8 mouse cellular contexts compared by ENCODE assay signal in genomic region chr1:88007692-88008210, GRCm38 (mm10). TPM values are rescaled to one million over a fixed set of nuclear protein-coding genes. Genes with fewer than 3 reads are reported as not detected.
A peak's percentile ranks its signal among the peaks of the same experiment; 100 is the strongest.
DNase-seq lines count a peak whose midpoint lies in the region; ATAC-seq and TF ChIP-seq lines count a peak whose summit lies in the region.

No protein-coding gene starts in this region.

- H3K9ac ChIP-seq in liver, embryonic 13.5 days: peak overlapping the region; percentile 86

- no peak overlapping the region for H3K27ac ChIP-seq in thymus, adult 2 months (ENCODE audit: control insufficient read depth, insufficient read depth, low read length)
- H3K27ac ChIP-seq in liver, embryonic 13.5 days: peak overlapping the region; percentile 67

- WGBS in thymus, adult 2 months: 14% methylated on average over 5 of the region's 5 CpGs
- WGBS in liver, embryonic 13.5 days (ENCODE audit: insufficient replicate concordance): 12% methylated on average over 5 of the region's 5 CpGs

- H3K4me3 ChIP-seq in thymus, adult 2 months (ENCODE audit: control insufficient read depth, insufficient read depth, low read length): peak overlapping the region; percentile 72
- peak overlapping the region; percentile 75 for H3K4me3 ChIP-seq in liver, embryonic 13.5 days (replicated peaks)

- peak overlapping the region; percentile 84 for H3K4me2 ChIP-seq in liver, embryonic 13.5 days

- H3K9me3 ChIP-seq in liver, embryonic 13.5 days (replicated peaks): no peaks in the 10 kb centered on the region

- H3K36me3 ChIP-seq in thymus, adult 2 months (ENCODE audit: control insufficient read depth, insufficient read depth, low read length): no peaks in the 10 kb centered on the region; the same call in 1 of the 2 replicates
- peaks cover 6% of the 10 kb centered on the region; the same call in 1 of the 2 replicates for H3K36me3 ChIP-seq in liver, embryonic 13.5 days

- TF ChIP-seq CTCF in thymus, adult 2 months (IDR thresholded peaks at IDR 0.05; ENCODE audit: borderline replicate concordance, control insufficient read depth, extremely low read depth, insufficient read depth, low read length, poor library complexity): no peak

- peak; percentile 7 for DNase-seq in embryo, embryonic 10 days (ENCODE audit: low spot score)
- DNase-seq in embryo, embryonic 9.5 days (ENCODE audit: extremely low spot score): no peak
- no peak for DNase-seq in thymus, adult 2 months
- no peak for DNase-seq in thymus, postnatal 10 days (ENCODE audit: low spot score in 2 of 2)
- no peak for DNase-seq in liver, embryonic 13.5 days
- DNase-seq in adipocyte (ENCODE audit: low spot score): no peak
- DNase-seq in gastrocnemius, adult 8-10 months (ENCODE audit: low spot score in 2 of 2): no peak
- DNase-seq in spleen, adult 12 weeks (ENCODE audit: low spot score): no peak

- H3K27me3 ChIP-seq in thymus, adult 2 months (ENCODE audit: control insufficient read depth, insufficient read depth, low read length): no peaks in the 10 kb centered on the region
- H3K27me3 ChIP-seq in liver, embryonic 13.5 days: no peaks in the 10 kb centered on the region

- H3K4me1 ChIP-seq in thymus, adult 2 months (replicated peaks; ENCODE audit: control insufficient read depth, insufficient read depth, low read length): no peaks in the 10 kb centered on the region
- H3K4me1 ChIP-seq in liver, embryonic 13.5 days (replicated peaks): peaks cover 16% of the 10 kb centered on the region

- no peak for TF ChIP-seq POLR2A in thymus, adult 2 months (IDR thresholded peaks at IDR 0.05; ENCODE audit: control insufficient read depth, extremely low read depth, insufficient read depth, low read length, poor library complexity)

- ATAC-seq in liver, embryonic 13.5 days (ENCODE audit: low read depth): peak; percentile 54; the same call in 1 of the 2 replicates

RNA-seq across cellular contexts. Expression of gene Usp40, which starts 0.6 kb away (rescaled TPM):
- 6.3 and 7.5 TPM in 2 replicates for polyA plus RNA-seq in thymus, adult 2 months (2012; rRNA removed)
- 7.5 and 9.2 TPM in 2 replicates for polyA plus RNA-seq in liver, embryonic 13.5 days (2015; fragmentation: Nextera tagmentation; extraction: Ambion mirVana)
- 1 to 10 TPM; 6.9 to 7.6 (median 7.3) TPM for total RNA-seq in gastrocnemius, adult 8-10 months (2022)

RNA-seq across cellular contexts. Expression of gene Ugt1a10, which starts 47.4 kb away (rescaled TPM):
- 0.16 TPM in 1 of 2 replicates, not detected in the other for polyA plus RNA-seq in thymus, adult 2 months (2012; rRNA removed)
- polyA plus RNA-seq in liver, embryonic 13.5 days (2015; fragmentation: Nextera tagmentation; extraction: Ambion mirVana): not detected in 2 replicates
- total RNA-seq in gastrocnemius, adult 8-10 months (2022): not detected
